Mouse (Mus musculus) T-helper 17 cell (primary cell): ENCODE measurements at regions not wholly inside any gene's neighbourhood (a gene's known extent, or its start where the extent isn't known, plus 50 kb on each side); places are given as distances from the start of the nearest gene placed in this dataset.

ENCODE experiments used
- in situ Hi-C, 2 experiments: fragments of 300-600 bp; cut with MboI, MseI; formaldehyde crosslinking; loops; 1 replicate in 1 of 2; 2 replicates in 1 of 2; pipeline ENCODE4 v1.15.1; 2025; ENCODE audit warnings: high pct_unique_total_duplicates in 2 of 2

DNA sequence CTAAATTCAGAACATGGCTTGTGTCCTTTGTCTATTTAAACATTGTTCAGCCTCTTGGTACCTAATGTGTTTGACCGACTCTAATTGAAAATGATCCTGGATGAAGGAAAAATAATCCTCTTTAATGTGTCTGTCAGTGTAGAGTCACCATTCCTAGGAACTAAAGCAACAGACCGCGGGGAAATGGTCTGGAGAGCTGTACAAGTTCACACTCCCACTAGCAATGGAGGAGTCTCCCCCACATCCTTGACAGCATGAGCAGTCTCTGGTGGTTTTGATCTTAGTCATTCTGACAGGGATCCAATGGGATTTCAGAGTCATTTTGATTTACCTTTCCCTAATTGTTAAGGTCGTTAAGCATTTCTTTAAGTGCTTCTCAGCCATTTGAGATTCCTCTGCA is 403.4 kb upstream of the Ins1 start:
- in situ Hi-C loops = loop anchor here in 1 of 2 experiments (25.0 kb wide), 1 partner anchor 848 kb away; no protein-coding TSS in a partner anchor

DNA sequence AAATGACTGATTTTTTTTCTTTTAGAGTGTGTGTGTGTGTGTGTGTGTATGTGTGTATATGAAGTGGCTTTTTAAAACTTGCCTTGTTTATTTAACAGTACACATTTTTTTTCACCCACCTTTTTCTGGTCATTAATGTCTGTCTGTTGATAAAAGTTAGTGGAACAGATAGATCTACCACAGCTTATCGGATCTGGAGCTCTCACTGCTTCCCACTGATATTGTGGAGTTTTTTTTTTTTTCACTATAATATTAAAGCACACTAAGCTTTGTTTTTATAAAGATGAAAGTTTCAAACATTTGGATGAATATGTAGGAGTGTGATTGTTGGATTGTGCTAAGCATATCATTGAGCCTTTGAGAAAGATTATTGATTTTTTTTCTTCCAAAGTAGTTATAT is 395.8 kb upstream of the Ins1 start:
- in situ Hi-C loops = loop anchor here in 1 of 2 experiments (25.0 kb wide), 1 partner anchor 856 kb away; no protein-coding TSS in a partner anchor

- in situ Hi-C loops = loop anchor here in 1 of 2 experiments (10.0 to 25.0 kb wide), 2 partner anchors 305 to 858 kb away; no protein-coding TSS in a partner anchor
Observed at GRCm38 (mm10) chr19:51869901-51870300, 394.2 kb upstream of the Ins1 start.
